Mouse (Mus musculus) heart, embryonic 16.5 days (tissue): Measurements from ENCODE around the gene Galnt2. TPM values are rescaled to one million over a fixed set of nuclear protein-coding genes. Genes with fewer than 3 reads are reported as not detected.

ENCODE experiments used
- ATAC-seq: fragments of 200-750 bp; cut with Nextera tagmentation; replicated peaks from 2 replicates; pipeline ENCODE4 v1.8.0; 2017; ENCODE audit warnings: moderate number of reproducible peaks; ENCODE audit not compliant: insufficient read depth, low FRiP score; ENCODE audit errors: extremely low read depth
- H3K27ac ChIP-seq: fragments of 300-500 bp; sonication (generic); 2 replicates; pipeline ENCODE4 v1.5.1; 2014; ENCODE audit warnings: mild to moderate bottlenecking, low read length, control low read depth, moderate library complexity
- H3K27me3 ChIP-seq: fragments of 300-500 bp; sonication (generic); 2 replicates; pipeline ENCODE4 v1.6.1; 2014; ENCODE audit warnings: low read length, mixed read lengths; ENCODE audit not compliant: control insufficient read depth, insufficient read depth
- H3K36me3 ChIP-seq: fragments of 300-500 bp; sonication (generic); 2 replicates; pipeline ENCODE4 v1.6.1; 2014; ENCODE audit not compliant: control insufficient read depth, insufficient read depth
- H3K4me1 ChIP-seq: fragments of 300-500 bp; sonication (generic); 2 replicates; pipeline ENCODE4 v1.6.1; 2014; ENCODE audit warnings: low read length, mixed read lengths; ENCODE audit not compliant: control insufficient read depth, insufficient read depth
- H3K4me2 ChIP-seq: fragments of 300-500 bp; sonication (generic); 2 replicates; pipeline ENCODE4 v1.6.1; 2014; ENCODE audit warnings: low read depth, mild to moderate bottlenecking, control low read depth, low read length
- H3K4me3 ChIP-seq: fragments of 300-500 bp; sonication (generic); 2 replicates; pipeline ENCODE4 v1.5.1; 2014; ENCODE audit warnings: mild to moderate bottlenecking, control low read depth, low read length
- H3K9ac ChIP-seq: fragments of 300-500 bp; sonication (generic); 2 replicates; pipeline ENCODE4 v1.6.1; 2014; ENCODE audit warnings: low read length, control low read depth
- H3K9me3 ChIP-seq: fragments of 300-500 bp; sonication (generic); replicated peaks from 2 replicates; pipeline ENCODE4 v1.6.1; 2016; ENCODE audit warnings: low read length; ENCODE audit not compliant: control insufficient read depth
- WGBS: fragments of 180-500 bp; shearing (Covaris S2); extraction: QIAGEN DNeasy Blood & Tissue Kit; methylation state at CpG from one replicate; pipeline ENCODE4 v1.1.7; 2014; 5-methylcytosine and 5-hydroxymethylcytosine counted together
- polyA plus RNA-seq: library from polyadenylated mRNA; unstranded; fragments of >200 nt; fragmentation: Nextera tagmentation; extraction: Ambion mirVana; gene quantifications from 2 replicates; pipeline ENCODE4 v1.2.1, GENCODE M21; 2015

The Galnt2 gene
- polyA plus RNA-seq, 1 experiment from 2014 or later: 35.6 TPM

- ATAC-seq: peak; percentile 75
- no peaks in the 10 kb centered on the region for H3K27me3 ChIP-seq
- peaks cover 56% of the 10 kb centered on the region for H3K4me1 ChIP-seq
- 23% methylated on average over 10 of the region's 10 CpGs for WGBS
- peak overlapping the region; percentile 88 for H3K27ac ChIP-seq
- H3K9ac ChIP-seq: peak overlapping the region; percentile 47
- H3K36me3 ChIP-seq: no peaks in the 10 kb centered on the region
- H3K4me3 ChIP-seq: no peak overlapping the region
- no peaks in the 10 kb centered on the region for H3K9me3 ChIP-seq
- H3K4me2 ChIP-seq: peak overlapping the region; percentile 42
These were observed 26.2 kb downstream of the Galnt2 start for GRCm38 (mm10) chr8:124257363-124257762.

DNA sequence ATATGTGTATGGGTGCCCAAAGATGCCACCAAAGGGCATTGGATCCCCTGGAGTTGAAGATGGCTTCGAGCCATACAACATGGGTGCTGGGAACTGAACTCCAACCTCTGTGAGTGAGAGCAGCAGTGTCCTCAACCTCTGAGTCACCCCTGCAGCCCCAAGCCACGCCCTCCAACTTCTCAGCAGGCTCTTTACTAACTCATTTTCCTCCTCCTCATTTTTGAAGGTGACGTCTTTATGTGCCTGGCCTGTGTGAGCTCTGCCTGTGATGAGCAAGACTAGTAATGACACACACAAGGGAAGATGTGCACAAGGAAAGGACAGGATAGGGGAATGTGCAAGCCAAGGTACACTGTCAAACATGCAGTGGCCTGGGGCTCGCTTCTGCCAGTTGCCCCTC is 28.0 kb downstream of the Galnt2 start:
- 84% methylated on average over 4 of the region's 4 CpGs for WGBS
- Histone ChIP-seq H3K9me3 (no peaks in the 10 kb centered on the region), H3K4me1 (peaks cover 59% of the 10 kb centered on the region), H3K4me2 (no peak overlapping the region), H3K27me3 (no peaks in the 10 kb centered on the region), H3K9ac (no peak overlapping the region), H3K4me3 (no peak overlapping the region), H3K27ac (no peak overlapping the region), H3K36me3 (no peaks in the 10 kb centered on the region)
- no peak for ATAC-seq

GRCm38 (mm10) chr8:124259925-124260324 is 28.7 kb downstream of the Galnt2 start:
- no peak for ATAC-seq
- no peak overlapping the region for H3K27ac ChIP-seq
- H3K36me3 ChIP-seq: no peaks in the 10 kb centered on the region
- WGBS: 79% methylated on average over 7 of the region's 7 CpGs
- H3K9me3 ChIP-seq: no peaks in the 10 kb centered on the region
- H3K4me1 ChIP-seq: peaks cover 65% of the 10 kb centered on the region
- H3K27me3 ChIP-seq: no peaks in the 10 kb centered on the region
- H3K4me2 ChIP-seq: no peak overlapping the region
- H3K9ac ChIP-seq: 0 out of 2 replicates have a peak overlapping the region, but pooled peaks have one; percentile 22
- H3K4me3 ChIP-seq: no peak overlapping the region

GRCm38 (mm10) chr8:124260371-124260770 is 29.2 kb downstream of the Galnt2 start:
- Histone ChIP-seq H3K4me1 (peaks cover 70% of the 10 kb centered on the region), H3K27ac (no peak overlapping the region), H3K9ac (0 out of 2 replicates have a peak overlapping the region, but pooled peaks have one; percentile 22), H3K36me3 (no peaks in the 10 kb centered on the region), H3K4me2 (no peak overlapping the region), H3K27me3 (no peaks in the 10 kb centered on the region), H3K9me3 (no peaks in the 10 kb centered on the region), H3K4me3 (no peak overlapping the region)
- no peak; the same call in 1 of the 2 replicates for ATAC-seq
- 46% methylated on average over 12 of the region's 12 CpGs for WGBS

GRCm38 (mm10) chr8:124263058-124263457 is 31.9 kb downstream of the Galnt2 start:
- Histone ChIP-seq H3K27me3 (no peaks in the 10 kb centered on the region), H3K4me1 (peaks cover 54% of the 10 kb centered on the region), H3K36me3 (no peaks in the 10 kb centered on the region), H3K27ac (no peak overlapping the region), H3K4me2 (no peak overlapping the region), H3K9ac (no peak overlapping the region), H3K9me3 (0 out of 2 replicates have a peak, but pooled peaks cover 2% of the 10 kb centered on the region), H3K4me3 (no peak overlapping the region)
- WGBS: 73% methylated on average over 9 of the region's 9 CpGs
- ATAC-seq: no peak

- WGBS: 68% methylated on average over 8 of the region's 8 CpGs
- H3K27me3 ChIP-seq: no peaks in the 10 kb centered on the region
- H3K4me3 ChIP-seq: no peak overlapping the region
- no peak for ATAC-seq
- H3K36me3 ChIP-seq: no peaks in the 10 kb centered on the region
- no peak overlapping the region for H3K9ac ChIP-seq
- H3K9me3 ChIP-seq: 0 out of 2 replicates have a peak, but pooled peaks cover 3% of the 10 kb centered on the region
- no peak overlapping the region for H3K4me2 ChIP-seq
- peaks cover 44% of the 10 kb centered on the region for H3K4me1 ChIP-seq
- H3K27ac ChIP-seq: no peak overlapping the region
These were observed 32.8 kb downstream of the Galnt2 start for GRCm38 (mm10) chr8:124264032-124264431.

DNA sequence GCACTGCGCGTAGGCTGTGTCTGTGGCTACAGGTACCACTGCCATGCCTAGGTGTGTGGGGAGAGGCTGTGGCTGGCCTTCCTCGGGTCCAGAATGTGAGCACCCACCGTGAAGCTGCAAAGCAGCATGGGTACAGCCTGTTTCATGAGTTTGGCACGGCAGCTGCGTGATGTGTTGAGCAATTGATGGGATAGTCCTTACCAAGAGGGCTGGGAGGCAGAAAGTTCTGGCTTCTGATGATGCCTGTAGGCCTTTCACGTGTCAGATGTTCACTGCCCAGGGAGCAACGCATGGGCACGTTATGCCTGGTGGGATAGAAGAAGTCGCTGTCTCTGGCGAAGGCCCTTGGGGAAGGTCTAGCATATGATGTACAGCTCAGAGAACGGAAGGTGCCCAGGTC is 33.5 kb downstream of the Galnt2 start:
- ATAC-seq: no peak
- Histone ChIP-seq H3K4me2 (no peak overlapping the region), H3K36me3 (no peaks in the 10 kb centered on the region), H3K27ac (no peak overlapping the region), H3K9ac (no peak overlapping the region), H3K4me1 (peaks cover 41% of the 10 kb centered on the region), H3K9me3 (0 out of 2 replicates have a peak, but pooled peaks cover 3% of the 10 kb centered on the region), H3K4me3 (no peak overlapping the region), H3K27me3 (no peaks in the 10 kb centered on the region)
- 88% methylated on average over 12 of the region's 12 CpGs for WGBS

- no peaks in the 10 kb centered on the region for H3K36me3 ChIP-seq
- H3K4me3 ChIP-seq: no peak overlapping the region
- no peak for ATAC-seq
- no peak overlapping the region for H3K4me2 ChIP-seq
- H3K9ac ChIP-seq: no peak overlapping the region
- peak overlapping the region; percentile 28; the same call in 1 of the 2 replicates for H3K27ac ChIP-seq
- WGBS: 84% methylated on average over 2 of the region's 2 CpGs
- peaks cover 42% of the 10 kb centered on the region for H3K4me1 ChIP-seq
- H3K9me3 ChIP-seq: 0 out of 2 replicates have a peak, but pooled peaks cover 3% of the 10 kb centered on the region
- no peaks in the 10 kb centered on the region for H3K27me3 ChIP-seq
These were observed 33.9 kb downstream of the Galnt2 start for GRCm38 (mm10) chr8:124265130-124265529.

- H3K4me1 ChIP-seq: peaks cover 40% of the 10 kb centered on the region
- H3K36me3 ChIP-seq: no peaks in the 10 kb centered on the region
- 49% methylated on average over 8 of the region's 8 CpGs for WGBS
- H3K9ac ChIP-seq: no peak overlapping the region
- H3K27ac ChIP-seq: peak overlapping the region; percentile 28
- no peak overlapping the region for H3K4me3 ChIP-seq
- no peak overlapping the region for H3K4me2 ChIP-seq
- peak; percentile 84 for ATAC-seq
- no peaks in the 10 kb centered on the region for H3K27me3 ChIP-seq
- 0 out of 2 replicates have a peak, but pooled peaks cover 3% of the 10 kb centered on the region for H3K9me3 ChIP-seq
These were observed 34.6 kb downstream of the Galnt2 start for GRCm38 (mm10) chr8:124265798-124266197.
